Mouse (Mus musculus): ENCODE results near the gene Gpank1.

The Gpank1 gene

DNA sequence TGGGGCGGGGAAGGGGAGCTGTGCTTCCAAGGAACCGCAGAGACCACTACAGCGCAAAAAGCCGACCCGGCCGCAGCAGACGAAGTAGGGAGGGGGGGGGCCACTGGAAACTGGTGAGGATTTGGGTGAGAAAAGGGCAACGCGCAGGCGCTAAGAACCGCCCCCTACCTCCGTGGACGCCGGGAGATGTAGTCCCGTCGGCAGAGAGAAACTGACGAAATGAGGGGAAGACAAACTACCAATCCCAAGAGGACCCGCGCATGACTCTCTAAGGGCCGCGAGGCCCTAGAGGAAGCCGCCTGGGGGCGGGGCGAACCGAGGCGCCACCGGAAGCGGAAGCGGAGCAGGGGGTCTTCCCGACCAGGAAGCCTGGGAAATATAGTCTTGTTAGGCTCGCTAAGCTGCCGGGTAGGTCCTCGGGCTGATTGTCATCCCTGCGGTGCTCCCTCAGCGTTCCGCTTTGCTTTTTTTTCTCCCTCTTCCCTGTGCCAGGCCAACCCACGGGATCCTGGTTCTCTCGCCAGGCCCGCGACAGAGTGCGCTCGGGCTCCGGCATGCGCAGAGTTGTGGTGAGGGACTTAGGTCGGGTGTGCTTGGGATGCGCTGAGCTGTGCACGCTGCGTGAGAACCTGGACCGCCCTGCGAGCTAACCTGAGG lies at the start of gene Gpank1:
Gpank1 (plus strand) TSS at position 313 of the 657 bp plus-strand sequence.
- peak; percentile 97 for DNase-seq (ENCODE audit: extremely low spot score, low spot score)

DNA sequence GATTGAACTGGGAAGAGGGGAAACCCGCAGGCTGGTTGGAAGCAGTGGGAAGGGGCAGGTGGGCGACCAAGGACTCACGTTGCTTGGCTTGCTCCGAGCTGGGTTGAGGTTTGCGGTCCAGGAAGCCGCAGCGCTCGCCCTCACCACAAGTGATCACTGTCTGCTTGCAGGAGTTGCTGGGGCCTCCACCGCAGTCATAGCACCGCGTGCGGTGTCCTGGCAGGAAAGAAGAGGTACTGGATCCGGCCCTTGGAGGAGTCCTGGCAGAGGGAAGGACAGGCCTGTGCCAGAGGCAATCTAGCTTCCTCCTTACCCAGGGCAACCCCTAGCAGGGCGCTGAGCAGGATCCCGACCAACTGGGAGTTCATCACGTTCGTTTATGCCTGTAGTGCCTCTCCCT lies 47.2 kb upstream of the Gpank1 start:
- DNase-seq (ENCODE audit: extremely low spot score, low spot score): no peak

GRCm38 (mm10) chr17:35076507-35077176 lies 44.6 kb upstream of the Gpank1 start, which contains the start of gene Ly6g6e:
TSS of gene Ly6g6e (plus strand) at chr17:35076902.
- no peak for DNase-seq (ENCODE audit: extremely low spot score, low spot score)

DNA sequence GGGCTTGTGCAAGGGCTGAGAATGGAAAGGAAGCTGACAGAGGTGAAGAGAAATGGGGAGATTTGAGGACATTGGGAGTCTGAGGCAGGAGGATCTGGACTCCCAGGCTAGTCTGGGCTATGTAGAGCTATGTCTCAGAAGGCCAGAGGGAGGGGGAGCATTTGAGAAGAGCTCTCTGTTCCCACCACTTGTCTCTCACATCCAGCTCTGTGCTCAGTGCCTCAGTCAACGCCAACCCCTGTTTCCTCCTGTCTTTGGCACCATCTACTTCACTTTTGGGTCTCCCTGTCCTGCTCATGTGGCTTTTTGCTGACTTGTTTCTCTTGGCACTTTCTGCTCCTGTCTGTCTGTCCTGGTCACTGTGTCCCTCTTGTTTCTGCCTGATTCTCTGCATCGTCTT lies 44.0 kb upstream of the Gpank1 start:
- DNase-seq (ENCODE audit: extremely low spot score, low spot score): no peak

- DNase-seq (ENCODE audit: extremely low spot score, low spot score): peak; percentile 37
These were observed 43.4 kb upstream of the Gpank1 start, which contains the start of gene Ly6g6d for GRCm38 (mm10) chr17:35077786-35078233. TSS of gene Ly6g6d (minus strand) at chr17:35078065.

- no peak for DNase-seq (ENCODE audit: extremely low spot score, low spot score)
These were observed 41.5 kb upstream of the Gpank1 start for GRCm38 (mm10) chr17:35079778-35080177.

DNA sequence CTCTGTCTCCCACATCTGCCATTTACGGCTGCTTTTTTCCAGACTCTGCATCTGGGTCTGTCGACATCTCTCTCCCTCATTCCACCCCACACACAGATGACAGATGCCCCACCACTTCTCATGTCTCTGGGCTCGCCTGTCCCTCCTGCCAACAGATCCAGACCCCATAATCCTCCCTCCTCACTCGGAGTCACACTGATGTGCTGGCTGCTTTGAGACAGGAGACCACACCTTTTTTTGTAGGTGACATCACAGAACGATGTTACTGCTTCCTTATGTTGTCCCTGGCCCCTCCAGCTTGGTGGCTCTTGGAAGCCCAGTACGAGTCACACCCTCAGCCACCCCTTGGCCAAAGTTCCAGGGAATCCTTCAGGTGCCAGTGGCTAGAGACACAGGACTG lies 41.0 kb upstream of the Gpank1 start:
- DNase-seq (ENCODE audit: extremely low spot score, low spot score): no peak

- DNase-seq (ENCODE audit: extremely low spot score, low spot score): no peak
These were observed 40.5 kb upstream of the Gpank1 start for GRCm38 (mm10) chr17:35080710-35081109.

DNA sequence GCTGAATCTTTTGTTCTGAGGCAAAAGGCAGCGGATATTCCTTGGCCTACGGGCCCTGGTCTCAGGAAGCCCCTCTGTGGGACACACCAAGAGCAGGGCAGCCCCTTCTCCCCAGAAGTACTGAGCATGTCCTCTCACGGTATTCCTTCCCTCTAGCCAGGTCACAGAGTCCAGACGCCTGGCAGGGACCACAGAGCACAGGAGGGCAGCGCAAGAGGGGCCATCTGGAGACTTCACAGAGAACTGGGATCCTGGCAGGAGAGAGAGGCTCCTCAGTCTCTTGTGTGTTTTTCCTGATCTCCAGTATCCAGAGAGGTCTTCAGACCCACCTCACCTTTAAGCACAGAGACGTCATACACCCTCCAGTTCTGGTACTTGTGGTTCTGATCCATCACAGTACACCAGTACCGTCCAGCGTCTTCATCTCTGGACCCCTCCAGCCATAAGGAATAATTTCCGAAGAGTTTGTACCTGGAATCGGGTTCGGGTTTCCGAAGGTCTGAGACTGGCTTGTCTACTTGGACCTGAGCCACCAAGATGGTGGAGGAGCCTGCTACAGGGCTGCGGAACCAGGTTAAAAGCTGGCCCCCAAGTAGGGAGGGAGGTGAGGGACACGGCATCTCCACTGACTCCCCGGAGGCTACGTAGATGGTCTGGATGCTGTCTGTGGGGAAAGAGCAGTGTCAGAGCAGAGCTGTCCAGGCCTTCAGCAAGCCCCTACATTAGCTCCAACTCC lies 38.2 kb upstream of the Gpank1 start:
- DNase-seq (ENCODE audit: extremely low spot score, low spot score): no peak

- DNase-seq (ENCODE audit: extremely low spot score, low spot score): no peak
These were observed 37.2 kb upstream of the Gpank1 start for GRCm38 (mm10) chr17:35083929-35084497.

DNA sequence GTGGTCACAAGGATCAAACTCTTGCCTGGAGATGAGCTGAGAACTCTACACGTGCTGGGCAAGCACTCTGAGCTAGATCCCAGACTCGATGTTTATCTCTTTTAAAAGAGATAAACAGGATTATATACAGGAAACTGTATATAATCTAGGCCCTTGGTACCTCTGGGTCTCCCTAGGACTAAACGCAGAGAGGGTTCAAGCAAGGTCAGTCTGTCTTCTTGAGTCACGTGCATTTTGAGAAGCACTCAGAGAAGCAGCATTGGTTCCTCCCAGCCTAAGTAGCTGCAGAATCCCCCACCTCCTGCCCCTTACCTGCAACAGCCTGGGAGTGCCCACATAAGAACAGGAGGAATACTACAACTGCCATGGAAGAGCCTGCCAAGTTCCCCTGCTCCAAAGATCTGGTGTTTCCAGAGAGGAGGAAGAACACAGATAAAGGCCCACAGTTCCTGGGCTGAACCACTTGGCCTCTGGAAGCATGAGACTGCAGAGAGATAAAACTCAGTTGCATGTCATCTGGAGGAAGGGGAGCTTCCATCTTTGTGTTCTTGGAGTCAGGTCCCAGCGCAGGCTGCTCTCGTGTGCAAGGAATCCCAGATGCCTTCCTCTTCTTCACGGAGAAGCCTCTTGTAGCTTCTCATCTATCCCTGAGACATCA lies 35.9 kb upstream of the Gpank1 start, which contains the start of gene Ly6g6f:
Ly6g6f (minus strand) TSS at position 403 of the 658 bp plus-strand sequence.
- no peak for DNase-seq (ENCODE audit: extremely low spot score, low spot score)

DNA sequence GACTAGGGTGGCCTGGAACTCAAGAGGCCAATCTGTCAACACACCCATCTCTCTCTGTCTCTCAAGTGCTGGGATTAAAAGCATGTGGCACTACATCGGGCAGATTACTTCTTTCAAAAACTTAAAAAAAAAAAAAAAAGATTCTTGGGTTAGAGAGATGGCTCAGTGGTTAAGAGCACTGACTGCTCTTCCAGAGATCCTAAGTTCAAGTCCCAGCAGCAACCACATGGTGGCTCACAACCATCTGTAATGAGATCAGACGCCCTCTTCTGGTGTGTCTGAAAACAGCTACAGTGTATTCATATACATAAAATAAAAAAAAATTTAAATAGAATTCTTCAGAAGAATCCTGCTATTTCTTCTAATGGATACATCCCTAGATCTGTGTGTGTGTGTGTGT lies 33.1 kb upstream of the Gpank1 start:
- DNase-seq (ENCODE audit: extremely low spot score, low spot score): no peak

DNA sequence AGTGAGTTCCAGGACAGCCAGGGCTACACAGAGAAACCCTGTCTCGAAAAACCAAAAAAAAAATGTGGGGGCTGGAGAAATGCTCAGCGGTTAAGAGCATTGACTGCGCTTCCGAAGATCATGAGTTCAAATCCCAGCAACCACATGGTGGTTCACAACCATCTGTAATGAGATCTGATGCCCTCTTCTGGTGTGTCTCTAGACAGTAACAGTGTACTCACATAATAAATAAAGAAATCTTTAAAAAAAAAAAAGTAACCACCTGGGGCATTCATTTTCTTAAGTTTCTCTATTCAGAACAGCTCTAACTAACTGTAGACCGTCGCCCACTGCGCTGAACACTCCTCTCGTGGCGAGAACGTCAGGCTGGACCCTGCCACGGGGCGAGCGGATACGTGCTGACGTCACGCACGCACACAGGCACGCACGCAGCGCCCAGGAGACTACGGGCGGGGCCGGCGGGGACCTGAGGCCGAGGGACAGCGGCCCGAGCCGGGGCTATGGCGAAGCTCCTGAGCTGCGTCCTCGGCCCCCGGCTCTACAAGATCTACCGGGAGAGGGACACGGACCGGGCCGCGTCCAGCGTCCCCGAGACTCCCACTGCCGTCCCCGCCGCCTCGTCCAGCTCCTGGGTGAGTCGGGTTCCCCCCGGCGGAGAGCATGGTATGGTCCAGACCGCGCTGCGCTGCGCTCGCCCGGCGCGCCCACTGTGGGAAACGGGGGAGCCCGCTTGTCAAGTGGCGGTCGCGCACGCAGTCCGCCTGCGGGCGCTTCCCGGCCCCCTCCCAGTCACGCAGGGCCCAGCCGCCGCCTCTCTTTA lies 32.2 kb upstream of the Gpank1 start, which contains the start of gene Abhd16a:
Abhd16a (plus strand) TSS at position 439 of the 820 bp plus-strand sequence.
- peak; percentile 95 for DNase-seq (ENCODE audit: extremely low spot score, low spot score)

- no peak for DNase-seq (ENCODE audit: extremely low spot score, low spot score)
These were observed 30.9 kb upstream of the Gpank1 start for GRCm38 (mm10) chr17:35090166-35090932.

GRCm38 (mm10) chr17:35092403-35093198 lies 28.7 kb upstream of the Gpank1 start:
- no peak for DNase-seq (ENCODE audit: extremely low spot score, low spot score)

DNA sequence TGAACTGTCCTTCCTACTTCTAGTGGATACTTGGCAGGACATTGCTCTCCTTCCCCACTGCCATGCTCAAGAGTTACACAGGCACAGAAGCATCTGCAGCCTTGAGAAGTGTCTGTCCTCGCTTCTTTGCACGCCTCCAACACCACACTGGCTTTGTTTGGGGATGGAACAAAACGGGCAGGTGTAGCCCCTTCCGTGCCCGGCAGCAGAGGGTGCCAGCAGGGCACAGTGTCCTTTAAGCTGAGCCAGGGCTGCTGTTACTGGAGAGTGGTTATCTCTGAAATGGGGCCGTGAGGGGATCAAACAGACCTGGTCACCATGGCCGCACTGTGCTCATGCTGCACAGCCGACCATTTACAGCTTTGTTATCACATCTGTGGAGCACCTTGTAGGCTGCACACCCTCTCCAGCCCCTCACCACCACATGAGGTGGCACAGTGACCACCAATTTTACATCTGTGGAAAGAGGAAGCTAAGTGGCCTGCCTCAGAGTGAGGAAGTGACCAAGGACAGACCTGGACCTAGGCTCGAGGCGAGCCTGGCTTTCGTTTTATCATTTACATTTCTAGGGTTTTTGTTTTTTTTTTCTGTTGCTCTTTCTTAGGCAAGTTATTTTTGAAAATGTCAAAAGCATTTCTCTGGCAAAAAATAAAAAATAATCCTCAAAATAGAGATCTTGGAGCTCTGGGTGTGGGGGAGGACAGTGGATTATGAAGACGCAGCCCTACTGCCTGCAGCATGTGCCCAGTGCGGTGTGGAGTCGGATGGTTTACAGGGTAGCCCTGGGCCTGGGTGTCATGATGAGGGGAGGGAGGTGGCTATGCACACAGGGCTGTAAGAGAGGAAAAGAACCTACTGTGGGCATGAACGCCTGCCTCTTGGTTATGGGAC lies 26.5 kb upstream of the Gpank1 start:
- DNase-seq (ENCODE audit: extremely low spot score, low spot score): no peak

- no peak for DNase-seq (ENCODE audit: extremely low spot score, low spot score)
These were observed 24.7 kb upstream of the Gpank1 start for GRCm38 (mm10) chr17:35096597-35096996.

All from neural tube, embryonic 10.5 days (tissue).